Mouse (Mus musculus) heart, adult 2 months (tissue): ENCODE data around the gene Klrb1b. TPM values are rescaled to one million over a fixed set of nuclear protein-coding genes. Genes with fewer than 3 reads are reported as not detected.
"Not testable (repeated sequence)": the region's sequence is repeated elsewhere in the genome, so short reads cannot be mapped to it uniquely, and the experiment has no call there.

Source experiments
- DNase-seq, 2 experiments: peaks; one replicate each; pipeline ENCODE4 v3.0.0; 2021
- H3K27ac ChIP-seq: fragments of 200-600 bp; 2 replicates; pipeline ENCODE4 v1.8.1; 2022
- H3K27me3 ChIP-seq: fragments of 200-500 bp; 2 replicates; pipeline ENCODE4 v1.6.1; 2012; ENCODE audit warnings: mild to moderate bottlenecking, low read length, inconsistent platforms, mixed read lengths; ENCODE audit not compliant: control insufficient read depth, insufficient read depth
- H3K36me3 ChIP-seq: fragments of 200-500 bp; 2 replicates; pipeline ENCODE4 v1.6.1; 2012; ENCODE audit warnings: low read length, inconsistent platforms; ENCODE audit not compliant: control insufficient read depth, insufficient read depth
- H3K4me1 ChIP-seq: fragments of 200-500 bp; 2 replicates; pipeline ENCODE4 v1.6.1; 2011; ENCODE audit warnings: low read length; ENCODE audit not compliant: control insufficient read depth, insufficient read depth
- H3K4me3 ChIP-seq: fragments of 200-600 bp; 2 replicates; pipeline ENCODE4 v1.8.1; 2022
- H3K79me2 ChIP-seq: fragments of 200-500 bp; replicated peaks from 2 replicates; pipeline ENCODE4 v1.6.1; 2012; ENCODE audit warnings: mild to moderate bottlenecking, inconsistent platforms, low read length, moderate library complexity, mixed read lengths; ENCODE audit not compliant: control insufficient read depth, insufficient read depth
- H3K9ac ChIP-seq: fragments of 200-500 bp; 2 replicates; pipeline ENCODE4 v1.6.1; 2012; ENCODE audit warnings: low read depth, mild to moderate bottlenecking, control low read depth, inconsistent platforms, low read length, mixed read lengths
- CTCF ChIP-seq: fragments of 200-600 bp; IDR thresholded peaks from 2 replicates; pipeline ENCODE4 v1.8.1; 2022; ENCODE audit warnings: antibody characterized with exemption, mild to moderate bottlenecking, moderate library complexity
- EP300 ChIP-seq: fragments of 200-500 bp; IDR thresholded peaks from 2 replicates; pipeline ENCODE4 v1.6.1; 2011; ENCODE audit warnings: low read depth, low read length, control low read depth; ENCODE audit not compliant: insufficient read depth
- POLR2A ChIP-seq: fragments of 200-500 bp; IDR thresholded peaks from 2 replicates; pipeline ENCODE4 v1.6.1; 2011; ENCODE audit warnings: mild to moderate bottlenecking, low read depth, low read length, control low read depth; ENCODE audit not compliant: insufficient read depth
- WGBS: fragments of 180-500 bp; shearing (Covaris S2); methylation state at CpG from one replicate; pipeline ENCODE4 v1.1.7; 2018; 5-methylcytosine and 5-hydroxymethylcytosine counted together
- intact Hi-C: fragments of 180-260 bp; cut with DNase I; formaldehyde crosslinking; loops from one replicate; pipeline ENCODE4 v1.15.1; 2025
- polyA plus RNA-seq: library from polyadenylated mRNA; depleted of rRNA; stranded (reverse); fragments of >200 nt; gene quantifications from 2 replicates; pipeline ENCODE4 v1.2.3, GENCODE M21; 2012
- total RNA-seq, 2 experiments: library from RNA; stranded (reverse); gene quantifications; 2 replicates each; pipeline ENCODE4 v1.2.3; 2021

The Klrb1b gene
- total and polyA plus RNA-seq, 3 experiments: 0.41 TPM; not detected in 2

- Histone ChIP-seq H3K9ac (no peak overlapping the region), H3K27me3 (no peaks in the 10 kb centered on the region), H3K79me2 (no peaks in the 10 kb centered on the region), H3K36me3 (no peaks in the 10 kb centered on the region), H3K27ac (no peak overlapping the region), H3K4me1 (no peaks in the 10 kb centered on the region), H3K4me3 (no peak overlapping the region)
- intact Hi-C loops: no loop called here
- TF ChIP-seq POLR2A (no peak), CTCF (no peak), EP300 (no peak)
- no peak for DNase-seq
- WGBS: 68% methylated on average over 8 of the region's 8 CpGs
Observed at GRCm38 (mm10) chr6:128796321-128796955, 29.7 kb downstream of the Klrb1b start.

- no peak for DNase-seq
- no peaks in the 10 kb centered on the region for H3K79me2 ChIP-seq
- H3K4me1 ChIP-seq: no peaks in the 10 kb centered on the region
- TF ChIP-seq POLR2A (no peak), EP300 (no peak), CTCF (no peak)
- no peak overlapping the region for H3K4me3 ChIP-seq
- WGBS: 25% methylated on average over 6 of the region's 6 CpGs
- H3K27ac ChIP-seq: no peak overlapping the region
- H3K9ac ChIP-seq: no peak overlapping the region
- no peaks in the 10 kb centered on the region for H3K27me3 ChIP-seq
- intact Hi-C loops: no loop called here
- H3K36me3 ChIP-seq: no peaks in the 10 kb centered on the region
Observed at GRCm38 (mm10) chr6:128793734-128794133, 32.4 kb downstream of the Klrb1b start.

- H3K36me3 ChIP-seq, H3K9ac ChIP-seq, H3K4me3 ChIP-seq, H3K4me1 ChIP-seq, DNase-seq, intact Hi-C loops, H3K27me3 ChIP-seq, H3K27ac ChIP-seq, H3K79me2 ChIP-seq: not testable (repeated sequence)
- WGBS: 79% methylated on average over 4 of the region's 4 CpGs
Observed at GRCm38 (mm10) chr6:128790491-128790994, 35.6 kb downstream of the Klrb1b start.

- H3K27ac ChIP-seq: no peak within 1 kb of the TSS
- no peaks in the 10 kb centered on the region for H3K27me3 ChIP-seq
- TF ChIP-seq POLR2A (no peak), CTCF (no peak), EP300 (no peak)
- no peaks in the 10 kb centered on the region for H3K36me3 ChIP-seq
- no peak for DNase-seq
- H3K79me2 ChIP-seq: no peaks in the 10 kb centered on the region
- WGBS: 96% methylated on average over 2 of the region's 2 CpGs
- no peak within 1 kb of the TSS for H3K9ac ChIP-seq
- H3K4me1 ChIP-seq: no peaks in the 10 kb centered on the region
- no peak within 1 kb of the TSS for H3K4me3 ChIP-seq
- intact Hi-C loops: no loop called here
Observed at GRCm38 (mm10) chr6:128789115-128789514, 37.0 kb downstream of the Klrb1b start, which contains the start of gene Klrb1c. Klrb1c (minus strand) TSS chr6:128789215.

- no peak overlapping the region for H3K27ac ChIP-seq
- no peaks in the 10 kb centered on the region for H3K36me3 ChIP-seq
- H3K27me3 ChIP-seq: no peaks in the 10 kb centered on the region
- no peaks in the 10 kb centered on the region for H3K79me2 ChIP-seq
- H3K4me1 ChIP-seq: no peaks in the 10 kb centered on the region
- H3K9ac ChIP-seq: no peak overlapping the region
- no peak for DNase-seq
- TF ChIP-seq POLR2A (no peak), EP300 (no peak), CTCF (no peak)
- H3K4me3 ChIP-seq: no peak overlapping the region
- intact Hi-C loops: no loop called here
- 68% methylated on average over 1 of the region's 1 CpGs for WGBS
Observed at GRCm38 (mm10) chr6:128788517-128788916, 37.6 kb downstream of the Klrb1b start.

GRCm38 (mm10) chr6:128786396-128786795 is 39.7 kb downstream of the Klrb1b start:
- H3K27ac ChIP-seq, H3K4me1 ChIP-seq, H3K36me3 ChIP-seq, H3K9ac ChIP-seq, H3K79me2 ChIP-seq, intact Hi-C loops, DNase-seq, H3K4me3 ChIP-seq, H3K27me3 ChIP-seq: not testable (repeated sequence)
- WGBS: 91% methylated on average over 1 of the region's 1 CpGs
